Mouse (Mus musculus): ENCODE results near the gene Psmc1.

Psmc1 gene

DNA sequence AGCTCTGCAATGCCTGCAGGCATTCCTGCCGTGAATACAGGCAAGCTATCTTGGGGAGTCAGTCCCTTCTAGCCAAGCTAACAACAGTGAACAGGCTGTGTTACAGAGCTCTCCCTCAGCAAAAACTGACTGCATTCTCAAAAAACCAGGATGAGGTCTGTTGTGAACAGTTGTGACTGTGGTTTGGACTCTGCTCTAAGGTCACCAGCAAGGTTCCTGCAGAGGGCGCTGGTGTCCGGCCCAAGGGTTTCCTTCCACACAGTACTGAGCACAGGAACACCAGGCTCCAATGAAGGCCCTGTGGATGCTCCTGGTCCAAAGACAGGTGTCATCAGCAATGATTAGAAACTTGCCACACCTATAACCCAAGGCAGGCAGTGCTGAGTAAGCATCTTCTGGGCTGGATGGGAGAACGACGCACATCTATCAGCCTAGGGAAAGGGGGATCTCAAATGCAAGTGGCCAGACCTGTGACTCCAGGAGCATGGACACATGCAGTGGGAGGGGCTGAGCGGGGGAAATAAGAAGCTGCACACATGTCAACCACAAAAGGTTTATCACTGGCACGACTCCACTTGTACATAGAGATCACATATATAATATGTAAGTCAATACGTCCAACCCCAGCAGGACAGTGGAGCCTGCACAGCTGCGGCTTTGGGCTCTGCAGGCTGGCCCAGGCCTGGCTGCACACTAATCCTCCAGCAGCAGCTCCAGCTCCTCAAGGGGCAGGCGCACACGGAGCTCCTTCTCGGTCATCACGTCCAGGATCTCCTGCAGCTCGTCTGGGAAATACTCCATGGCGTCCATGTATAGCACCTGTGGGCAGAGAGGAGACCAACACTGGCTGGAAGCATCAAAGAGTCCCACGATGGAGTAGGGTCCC lies 15.2 kb downstream of the Psmc1 start:
- DNase-seq (ENCODE audit: low spot score in 2 of 2), result no peak

DNA sequence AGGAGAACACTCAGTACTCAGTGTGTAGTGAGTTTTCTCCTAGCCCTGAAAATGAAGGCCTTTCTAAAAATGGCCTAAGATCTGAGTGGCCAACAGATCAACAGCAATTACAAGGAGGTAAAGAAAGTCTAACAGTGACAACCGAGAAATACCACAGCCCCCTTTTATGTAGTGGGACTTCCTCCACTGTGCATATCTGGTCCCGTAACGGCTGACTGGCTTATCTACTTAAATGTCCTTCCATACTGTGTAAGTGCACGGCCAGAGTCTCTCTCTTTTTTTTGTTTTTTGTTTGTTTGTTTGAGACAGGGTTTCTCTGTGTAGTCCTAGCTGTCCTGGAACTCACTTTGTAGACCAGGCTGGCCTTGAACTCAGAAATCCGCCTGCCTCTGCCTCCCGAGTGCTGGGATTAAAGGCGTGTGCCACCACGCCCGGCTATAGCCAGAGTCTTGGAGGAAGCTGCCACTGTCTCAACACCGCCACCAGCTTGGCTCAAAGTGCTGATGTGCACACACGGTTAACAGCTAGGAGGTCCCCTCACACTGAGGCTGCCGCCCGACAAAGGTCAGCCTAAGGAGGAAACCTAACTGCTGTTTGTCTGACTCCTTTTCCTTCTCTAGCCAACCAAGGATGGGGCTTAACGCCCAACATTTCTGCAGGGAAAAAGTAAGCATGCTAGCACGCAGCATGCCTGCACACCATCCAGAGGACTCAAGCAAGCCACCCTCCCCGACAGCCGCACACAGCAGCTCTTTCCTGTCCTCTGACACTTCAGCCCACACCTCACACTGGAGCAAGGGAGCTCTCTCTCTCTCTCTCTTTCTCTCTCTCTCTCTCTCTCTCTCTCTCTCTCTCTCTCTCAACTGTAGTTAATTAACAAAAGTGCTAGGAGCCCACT lies 17.3 kb downstream of the Psmc1 start:
- no peak for DNase-seq (ENCODE audit: low spot score in 2 of 2)

DNA sequence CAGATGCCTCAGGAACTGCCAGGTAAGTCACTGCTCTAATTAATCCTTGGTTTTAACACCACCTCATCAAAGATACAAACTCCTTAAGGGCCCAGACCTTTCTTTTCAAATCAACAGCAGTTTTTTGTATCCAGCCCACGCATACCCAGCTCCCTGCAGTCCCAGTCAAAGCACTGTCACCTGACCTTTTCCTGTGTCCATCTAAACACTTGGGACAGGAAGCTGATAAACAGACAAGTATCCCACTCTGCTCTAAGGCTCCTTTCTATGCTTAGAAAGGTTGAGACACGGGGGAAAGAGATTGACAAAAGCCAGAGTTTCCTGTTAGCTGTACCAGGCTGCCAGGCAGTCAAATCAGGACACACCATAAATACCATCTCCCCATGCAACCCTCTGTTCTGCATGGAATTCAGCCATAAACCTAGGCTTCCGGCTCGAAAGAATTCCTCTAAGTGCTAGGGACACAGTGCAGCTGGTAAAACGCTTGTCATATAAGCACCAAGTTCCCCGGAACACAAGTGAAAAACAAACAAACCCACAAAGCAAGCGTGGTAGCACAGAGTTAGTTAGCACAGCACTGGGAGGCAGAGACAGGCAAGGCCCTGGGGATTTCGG lies 18.0 kb downstream of the Psmc1 start:
- DNase-seq (ENCODE audit: low spot score in 2 of 2), result no peak

DNA sequence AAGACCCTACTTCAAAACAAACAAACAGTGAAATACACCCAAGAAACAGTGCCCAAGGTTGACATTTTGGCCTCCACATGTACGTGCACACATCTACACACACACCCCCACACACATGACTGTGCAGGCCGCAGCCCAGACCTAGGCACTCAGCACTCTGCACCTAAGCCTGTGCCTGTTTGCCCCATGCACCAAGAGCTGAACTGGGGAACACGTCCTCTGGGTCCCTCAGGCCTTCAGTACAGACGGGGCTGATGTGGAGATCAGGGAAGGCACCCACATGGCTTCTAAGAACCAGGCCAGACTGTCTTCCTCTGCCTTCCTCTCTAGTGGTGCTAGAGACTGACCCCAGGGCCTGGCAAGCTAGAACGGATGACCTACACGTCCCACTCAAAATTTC lies 18.6 kb downstream of the Psmc1 start:
- DNase-seq (ENCODE audit: low spot score in 2 of 2), result no peak

DNA sequence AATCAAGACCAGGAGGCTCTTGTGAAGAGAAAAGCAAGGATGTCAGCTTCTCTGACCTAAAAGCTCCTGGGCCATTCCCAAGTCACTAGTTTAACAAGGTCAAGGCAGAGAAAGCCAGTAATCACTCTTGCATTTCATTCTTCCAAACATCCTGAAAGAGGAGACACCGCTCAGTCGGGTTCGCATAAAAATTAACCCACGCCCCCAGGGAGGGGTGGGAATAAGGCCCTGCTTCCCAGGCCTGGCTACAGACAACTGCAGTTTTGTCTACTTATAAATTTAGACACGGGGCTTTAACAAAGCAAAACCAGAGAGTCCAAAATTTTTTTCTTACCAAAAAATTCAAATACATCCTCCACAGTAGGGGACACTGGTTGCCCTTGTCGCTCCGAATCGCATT lies 19.0 kb downstream of the Psmc1 start:
- no peak for DNase-seq (ENCODE audit: low spot score in 2 of 2)

DNA sequence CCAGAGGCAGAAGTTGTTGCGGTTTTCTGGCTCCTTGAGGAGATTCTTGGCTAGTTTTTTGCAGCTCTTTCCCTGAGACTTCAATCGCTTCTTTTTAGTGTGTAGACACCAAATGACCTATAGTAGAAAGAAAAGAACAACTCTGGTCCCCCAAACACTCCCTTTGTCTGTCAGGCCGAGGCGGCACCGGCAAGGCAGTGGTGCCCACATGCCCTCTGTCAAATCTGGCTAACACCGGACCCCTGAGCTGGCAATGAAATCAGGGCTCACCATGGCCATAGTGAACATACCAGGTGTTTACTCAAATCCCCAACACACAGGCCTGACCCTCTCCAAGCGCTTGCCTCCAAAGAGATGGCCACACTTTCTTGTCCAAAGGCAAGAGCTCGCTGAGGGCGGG lies 21.2 kb downstream of the Psmc1 start:
- DNase-seq (ENCODE audit: low spot score in 2 of 2), result no peak

DNA sequence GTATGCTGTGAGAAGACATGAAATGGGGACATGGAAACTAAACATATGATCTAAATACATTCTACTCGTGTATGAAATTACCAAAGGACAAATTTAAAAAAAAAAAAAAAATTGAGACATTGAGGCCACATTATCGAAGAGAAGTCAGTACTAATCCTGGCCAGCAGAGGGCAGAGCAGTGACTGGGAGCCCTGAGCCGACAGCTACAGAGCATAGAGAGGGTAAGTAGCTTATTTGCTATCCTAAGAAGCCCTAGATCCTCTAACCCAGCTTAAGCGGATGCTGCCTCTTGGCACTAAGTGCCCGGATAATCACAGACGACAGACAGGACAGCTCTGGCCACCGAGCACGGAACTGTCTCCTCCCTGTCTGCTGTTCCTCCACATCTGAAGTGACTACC lies 21.7 kb downstream of the Psmc1 start:
- DNase-seq (ENCODE audit: low spot score in 2 of 2), result peak; percentile 26 to 77

DNA sequence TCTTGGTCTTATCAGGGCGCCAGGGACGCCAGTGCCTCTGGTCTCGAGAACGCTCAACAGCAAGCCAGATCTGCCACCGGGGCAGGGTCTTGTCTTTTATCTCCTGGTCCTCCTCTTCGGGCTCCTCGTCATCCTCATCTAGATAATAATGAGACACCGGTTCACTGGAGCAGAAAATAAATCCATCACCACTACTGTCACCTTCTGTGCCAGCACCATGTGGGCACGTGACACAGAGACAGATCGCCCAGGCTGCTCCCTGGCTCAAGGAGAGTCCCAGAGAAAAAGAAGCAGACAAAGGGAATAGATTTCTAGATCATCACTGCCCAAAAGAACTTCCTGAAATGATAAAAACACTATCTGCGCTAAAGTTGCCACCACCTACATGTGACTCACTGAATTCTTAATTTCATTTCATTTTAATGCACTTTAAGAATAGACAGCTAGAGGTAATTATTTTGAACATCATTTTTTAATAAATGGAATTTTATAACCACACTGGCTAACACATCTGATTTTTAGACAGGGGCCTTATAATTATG lies 24.5 kb downstream of the Psmc1 start:
- DNase-seq (ENCODE audit: low spot score in 2 of 2), result no peak

DNA sequence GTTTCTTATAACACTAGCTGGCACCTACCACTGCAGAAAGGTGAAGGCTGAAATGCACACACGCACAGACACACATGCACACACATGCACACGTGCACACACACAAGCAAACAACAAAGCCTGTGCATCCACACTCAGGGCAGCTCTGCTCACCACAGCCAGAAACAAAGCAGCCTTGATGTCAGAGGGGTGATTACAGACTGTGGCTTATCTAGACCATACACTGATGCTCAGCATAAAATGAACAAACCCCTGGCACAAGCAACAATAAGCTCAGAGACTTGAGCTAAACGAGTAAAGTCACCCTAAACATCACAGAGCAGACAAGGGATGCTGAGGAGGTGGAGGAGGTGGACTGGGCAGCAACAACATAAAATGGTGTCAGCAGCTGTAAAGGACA lies 25.2 kb downstream of the Psmc1 start:
- DNase-seq (ENCODE audit: low spot score in 2 of 2), result no peak

DNA sequence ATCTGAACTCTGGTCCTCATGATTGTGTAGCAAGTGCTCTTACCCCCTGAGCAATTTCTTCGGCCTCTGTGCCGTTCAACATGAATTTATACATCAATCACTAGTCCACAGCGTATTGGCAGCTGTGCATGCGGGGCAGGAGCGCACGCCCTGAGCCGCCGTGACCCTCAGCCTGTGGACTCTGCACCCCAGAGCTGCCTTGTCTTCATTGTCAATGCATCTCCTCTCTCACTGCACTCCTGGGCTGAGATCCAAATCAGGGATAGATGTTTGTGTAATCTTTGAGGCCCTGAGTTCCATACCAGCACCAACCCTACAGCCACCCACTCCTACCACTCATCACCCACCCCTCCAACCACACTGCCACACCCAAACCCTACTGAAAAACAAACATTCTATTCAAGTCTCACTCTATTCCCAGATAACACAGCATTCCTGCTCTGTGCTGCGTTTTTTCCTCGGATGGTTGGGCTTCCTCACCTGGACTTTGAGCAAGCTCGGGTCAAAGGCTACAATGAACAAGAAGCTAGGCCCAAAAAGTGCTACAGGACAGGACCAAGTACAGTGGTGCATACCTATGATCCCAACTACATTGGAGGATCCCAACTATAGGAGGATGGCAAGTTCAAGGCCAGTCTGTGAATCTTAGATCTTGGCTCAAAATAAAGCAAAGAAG lies 33.0 kb downstream of the Psmc1 start:
- DNase-seq (ENCODE audit: low spot score in 2 of 2), result no peak

DNA sequence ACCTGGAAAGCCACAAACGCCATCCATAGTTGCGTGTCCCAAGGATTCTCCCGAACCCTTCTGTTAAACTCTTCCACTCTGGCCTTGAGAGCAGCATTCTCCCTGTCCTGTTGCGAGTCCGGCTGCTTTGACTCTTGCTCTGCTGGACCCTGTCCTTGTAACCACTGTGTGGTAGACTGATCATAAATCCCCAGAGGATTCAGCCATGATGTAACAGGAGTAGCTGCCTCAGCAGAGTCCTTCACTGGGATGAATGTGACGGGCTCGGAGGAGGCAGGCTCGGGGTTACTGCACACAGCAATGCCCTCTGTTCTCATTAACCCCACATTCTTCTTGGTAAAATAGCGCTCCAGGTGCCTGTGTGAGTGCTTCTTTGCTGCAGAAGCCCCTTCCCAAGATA lies 33.8 kb downstream of the Psmc1 start:
- DNase-seq (ENCODE audit: low spot score in 2 of 2), result no peak

DNA sequence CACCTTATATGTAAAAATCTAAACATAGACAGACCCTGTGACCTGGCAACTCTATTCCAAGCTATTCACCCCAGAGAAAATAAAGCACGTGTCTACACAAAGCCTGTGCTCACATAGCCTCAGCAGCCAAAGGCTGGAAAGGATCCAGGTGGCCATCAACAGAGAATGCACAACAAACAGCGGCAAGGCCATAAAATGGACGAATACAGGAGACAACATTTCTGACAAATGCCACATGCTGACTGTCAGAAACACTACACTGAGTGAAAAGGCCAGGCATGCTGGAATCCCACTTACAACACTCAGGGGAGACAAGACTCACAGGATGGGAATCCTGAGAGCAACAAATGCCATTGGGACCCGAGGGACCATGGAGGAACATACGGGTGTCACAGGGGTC lies 34.3 kb downstream of the Psmc1 start:
- DNase-seq (ENCODE audit: low spot score in 2 of 2), result no peak

DNA sequence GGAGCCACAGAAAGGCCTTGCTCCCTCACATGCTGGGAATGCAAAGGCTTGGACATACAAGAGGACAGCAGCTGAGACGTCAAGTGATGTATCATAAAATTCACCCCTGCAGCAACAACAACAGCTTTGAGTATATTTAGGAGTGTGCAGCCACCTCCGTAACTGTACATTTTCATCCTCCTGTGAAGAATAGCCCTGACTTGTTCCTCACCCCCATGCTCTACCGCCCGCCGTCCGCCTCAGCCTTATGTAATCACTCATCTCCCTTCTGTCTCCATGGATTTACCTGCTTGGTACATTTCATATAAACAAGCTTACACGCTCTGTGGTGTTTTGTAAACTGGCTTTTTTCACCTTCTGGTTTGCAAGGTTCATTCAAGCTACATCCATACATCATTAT lies 42.5 kb downstream of the Psmc1 start:
- no peak for DNase-seq (ENCODE audit: low spot score in 2 of 2)

DNA sequence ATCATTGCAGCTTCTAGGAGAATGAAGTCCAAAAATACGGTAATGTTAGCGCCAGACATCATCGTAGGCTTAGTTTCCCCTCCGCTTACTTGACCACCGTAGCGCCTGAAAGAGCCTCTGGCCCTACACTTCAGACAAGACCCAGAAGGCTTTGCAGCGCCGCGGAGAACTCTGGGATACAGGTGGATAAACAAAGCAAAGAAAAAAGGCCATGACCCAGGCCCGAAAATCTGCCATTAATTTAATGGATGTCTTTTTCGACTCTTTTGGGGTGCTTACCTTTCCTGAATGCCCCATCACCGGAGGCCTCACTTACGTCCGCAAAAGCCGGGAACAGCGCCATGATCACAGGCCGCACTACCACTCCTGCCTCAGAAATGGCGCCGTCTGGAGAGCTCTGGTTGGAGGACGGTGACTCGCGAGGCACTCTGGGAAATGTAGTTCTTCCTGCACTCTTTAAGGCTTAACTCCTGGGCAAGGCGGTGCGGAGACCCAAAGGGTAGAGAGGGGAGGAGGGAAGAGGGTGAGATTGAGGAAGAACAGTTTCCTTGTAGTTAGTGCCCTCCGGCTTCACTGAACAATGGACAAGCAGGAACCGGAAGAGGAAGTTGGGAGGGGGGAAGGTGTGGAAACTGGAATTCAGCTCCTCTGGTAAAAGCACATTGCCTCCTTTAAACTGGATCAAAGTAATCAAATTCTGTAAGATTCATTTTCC lies 49.5 kb downstream of the Psmc1 start, which contains the start of gene Nrde2:
TSS of gene Nrde2 (minus strand) at position 393 of the 715 bp plus-strand sequence.
- DNase-seq (ENCODE audit: low spot score in 2 of 2), result peak; percentile 85

DNA sequence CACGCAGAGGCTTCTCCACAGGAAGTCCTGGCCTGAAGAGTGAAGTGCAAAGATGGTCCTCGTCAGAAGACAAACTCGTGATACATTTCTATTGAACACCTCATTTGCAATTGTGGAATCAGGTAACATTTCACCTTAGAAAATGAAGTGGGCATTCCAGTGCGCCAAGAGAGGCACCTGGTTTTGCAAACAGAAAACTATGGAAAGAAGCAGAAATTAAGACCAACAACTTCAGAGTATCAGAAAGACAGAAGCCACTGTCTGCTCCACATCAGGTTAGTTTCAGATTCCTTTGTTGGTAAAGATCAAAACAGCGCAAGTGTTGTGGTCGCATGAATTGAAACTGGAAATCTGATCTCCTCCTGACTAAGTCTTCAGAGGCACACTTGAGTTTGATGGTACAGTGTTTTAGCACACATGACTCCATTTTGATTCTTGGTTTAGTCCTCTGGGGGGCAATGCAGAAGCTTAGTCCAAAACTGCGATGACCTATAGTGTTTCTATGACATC lies 55.1 kb downstream of the Psmc1 start:
- no peak for DNase-seq (ENCODE audit: low spot score in 2 of 2)

DNA sequence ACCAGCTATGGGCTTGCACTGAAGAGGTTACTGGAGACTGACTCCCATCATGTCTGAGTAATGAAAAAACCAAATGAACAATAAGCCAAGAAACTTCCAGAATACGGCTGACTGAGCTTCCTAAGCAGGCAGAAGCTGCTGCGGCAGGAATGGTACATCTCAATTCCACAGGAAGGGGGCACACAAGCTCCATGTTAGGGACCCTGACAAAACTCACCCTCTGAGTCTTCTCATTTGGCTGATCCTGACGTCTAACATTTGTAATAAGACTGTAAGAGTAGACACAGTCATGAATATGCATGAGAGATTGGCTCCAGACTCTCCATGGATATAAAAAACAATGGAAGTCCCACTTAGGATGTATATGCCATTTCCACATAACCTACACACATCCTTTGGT lies 56.2 kb downstream of the Psmc1 start:
- DNase-seq (ENCODE audit: low spot score in 2 of 2), result no peak

DNA sequence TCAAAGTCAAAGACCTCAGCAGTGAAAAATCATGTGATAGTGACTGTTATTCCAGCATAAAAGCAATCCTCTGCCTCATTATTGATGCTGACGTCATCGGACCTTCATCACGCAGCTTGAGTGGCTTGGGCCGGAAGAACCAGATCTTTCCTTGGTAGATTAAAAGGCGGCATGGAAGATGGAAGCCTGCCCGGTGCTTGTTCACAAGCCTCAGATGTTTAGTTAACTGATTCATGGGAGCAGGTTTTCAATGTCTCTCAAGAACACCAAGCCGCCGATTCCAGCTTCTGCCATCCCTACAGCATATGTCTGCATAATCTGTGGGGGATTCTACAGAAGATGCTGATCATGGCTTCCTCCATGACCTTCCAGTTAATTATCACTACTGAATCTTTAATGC lies 57.0 kb downstream of the Psmc1 start:
- no peak for DNase-seq (ENCODE audit: low spot score in 2 of 2)

DNA sequence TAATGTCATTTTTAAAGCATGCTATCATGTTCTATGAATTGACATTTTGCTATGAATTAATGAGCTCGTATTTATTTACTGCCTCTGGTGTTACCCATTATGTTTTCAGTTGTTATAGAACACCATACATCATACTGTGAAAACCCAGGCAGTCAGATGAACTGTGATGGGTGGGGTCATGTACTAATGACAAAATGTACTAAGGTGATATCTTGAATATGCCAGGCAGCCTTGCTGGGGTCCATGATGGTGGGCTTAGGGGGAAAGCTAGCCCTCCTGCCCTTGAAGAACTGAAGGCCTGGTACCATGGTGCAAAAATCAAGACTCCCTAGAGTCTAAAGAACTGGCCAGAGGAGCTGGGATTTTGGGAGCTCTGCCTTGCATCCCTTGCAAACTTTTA lies 57.5 kb downstream of the Psmc1 start:
- DNase-seq (ENCODE audit: low spot score in 2 of 2), result no peak

DNA sequence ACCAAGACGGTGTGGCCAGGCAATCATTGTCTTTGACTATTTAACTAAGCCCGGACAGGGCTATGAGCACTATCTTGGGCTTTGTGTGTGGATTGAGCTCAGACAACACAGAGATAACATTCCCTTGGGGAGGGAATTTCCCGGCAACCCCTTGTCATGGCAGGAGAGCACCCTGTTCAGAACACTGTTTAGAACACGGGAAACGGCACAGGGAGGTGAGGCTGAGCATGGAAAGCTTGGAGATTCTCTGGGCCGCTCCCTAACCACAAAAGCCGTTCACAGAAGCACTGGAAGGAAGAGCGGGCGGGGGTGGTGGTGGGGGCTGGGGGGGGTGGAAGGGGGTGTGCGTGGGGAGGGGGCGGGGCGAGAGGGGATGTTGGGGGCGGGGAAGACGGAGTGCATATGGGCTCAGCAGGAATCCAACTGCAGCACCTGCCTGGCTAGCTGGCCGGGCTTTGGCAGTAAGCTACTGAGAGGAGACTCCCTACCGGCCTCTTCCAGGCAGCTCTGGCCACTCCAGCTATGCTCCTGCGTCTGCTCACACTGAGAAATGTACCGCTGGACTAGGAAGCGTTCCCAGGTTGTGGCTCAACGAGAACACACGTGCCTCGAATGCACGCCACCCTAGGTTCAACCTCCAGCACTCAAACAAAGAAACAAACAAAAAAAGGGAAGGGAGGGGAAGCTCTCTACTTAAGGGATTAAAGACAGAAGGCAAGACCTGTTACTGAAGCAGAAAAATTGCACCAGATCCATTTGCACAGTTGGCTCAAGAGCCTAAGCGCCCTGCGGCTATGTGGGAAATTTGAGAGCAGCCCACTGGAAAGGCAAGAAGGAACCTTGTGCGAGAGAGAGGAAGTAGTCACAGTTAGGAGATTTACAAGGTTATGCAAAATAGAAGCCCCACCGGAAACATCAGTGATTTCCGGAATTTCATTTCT lies 58.2 kb downstream of the Psmc1 start:
- no peak for DNase-seq (ENCODE audit: low spot score in 2 of 2)

DNA sequence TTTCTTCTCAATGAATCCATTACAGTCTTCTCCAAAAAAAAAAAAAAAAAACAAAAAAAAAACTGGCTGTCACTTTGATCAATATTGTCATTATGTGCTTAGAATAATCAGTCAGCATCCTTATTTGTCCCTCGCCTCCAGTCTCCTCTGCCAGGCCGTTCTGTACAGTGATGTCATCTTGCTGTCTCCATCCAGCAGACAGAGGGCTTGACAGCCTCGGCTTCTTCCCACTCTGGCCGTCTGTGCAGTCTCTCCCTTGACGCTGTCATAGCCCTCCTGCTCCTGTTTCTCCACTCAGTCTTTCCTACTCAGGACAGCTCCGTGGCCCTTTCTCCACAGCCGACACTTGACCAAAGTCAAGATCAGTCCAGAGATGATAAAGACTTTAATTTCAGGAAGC lies 62.5 kb downstream of the Psmc1 start:
- DNase-seq (ENCODE audit: low spot score in 2 of 2), result no peak
